ENCODE assay signal across 8 mouse cellular contexts in the genomic region with DNA sequence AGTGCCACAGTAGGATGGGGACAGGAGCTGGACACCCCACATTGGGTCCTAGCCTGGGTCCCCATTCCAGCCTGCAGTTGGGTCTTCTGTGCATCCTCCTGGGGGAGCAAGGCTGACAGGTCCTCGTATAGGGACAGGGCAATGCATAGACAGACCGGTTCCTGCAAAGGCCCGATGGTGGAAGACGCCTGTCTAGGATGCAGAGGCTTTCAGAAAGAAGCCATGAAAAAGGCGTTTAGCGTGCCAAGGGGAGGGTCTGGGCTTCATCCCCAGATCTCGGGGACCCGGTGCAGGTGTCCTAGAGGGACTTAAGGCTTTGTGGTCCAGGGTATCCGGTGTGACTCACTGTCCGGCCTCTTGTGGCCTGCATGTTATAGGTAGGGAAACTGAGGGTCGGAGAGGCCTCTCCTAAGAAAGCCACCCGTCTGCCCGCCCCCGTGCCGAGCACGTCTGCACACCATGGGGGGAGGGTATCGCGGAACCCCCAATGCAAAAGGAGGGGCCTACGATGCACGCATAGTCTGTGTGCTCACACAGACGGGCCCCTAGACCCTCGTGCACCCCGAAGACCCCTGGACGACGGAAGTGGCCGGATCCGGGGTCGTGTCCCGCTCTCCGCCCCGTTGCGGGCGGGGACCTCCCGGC. TPM values are rescaled to one million over a fixed set of nuclear protein-coding genes. Genes with fewer than 3 reads are reported as not detected.
DNase-seq lines count a peak whose midpoint lies in the region; ATAC-seq and TF ChIP-seq lines count a peak whose summit lies in the region.

No protein-coding gene starts in this region.

- H3K4me2 ChIP-seq in forebrain, embryonic 12.5 days = peak overlapping the region; percentile 84
- H3K4me2 ChIP-seq in limb, embryonic 12.5 days = peak overlapping the region; percentile 87

- peak; percentile 49 to 56 for DNase-seq in heart, adult 9 months (ENCODE audit: low spot score in 2 of 2)
- no peak for DNase-seq in heart, postnatal 25 days (ENCODE audit: low spot score)
- DNase-seq in urinary bladder, postnatal 36 days (ENCODE audit: low spot score in 2 of 2) = no peak
- DNase-seq in frontal cortex, adult 2 months (ENCODE audit: extremely low spot score in 1 of 2, low spot score in 1 of 2) = no peak

- H3K9ac ChIP-seq in forebrain, embryonic 12.5 days = peak overlapping the region; percentile 96
- peak overlapping the region; percentile 96 for H3K9ac ChIP-seq in limb, embryonic 12.5 days (replicated peaks)

- peak overlapping the region; percentile 98 for H3K27ac ChIP-seq in forebrain, embryonic 12.5 days
- H3K27ac ChIP-seq in limb, embryonic 12.5 days = peak overlapping the region; percentile 97; the same call in 1 of the 2 replicates
- H3K27ac ChIP-seq in small intestine, adult 2 months (ENCODE audit: insufficient read depth, low read depth, low read length) = peak overlapping the region; percentile 50; the same call in 1 of the 2 replicates

- H3K27me3 ChIP-seq in E14TG2a.4 (ENCODE audit: insufficient read depth, low read length) = peaks cover 3% of the 10 kb centered on the region; the same call in 1 of the 2 replicates
- H3K27me3 ChIP-seq in forebrain, embryonic 12.5 days = 0 out of 2 replicates have a peak, but pooled peaks cover under 1% of the 10 kb centered on the region
- H3K27me3 ChIP-seq in limb, embryonic 12.5 days = no peaks in the 10 kb centered on the region
- H3K27me3 ChIP-seq in small intestine, adult 2 months (ENCODE audit: control insufficient read depth, insufficient read depth, low read length) = no peaks in the 10 kb centered on the region

- TF ChIP-seq CTCF in E14TG2a.4 (conservative IDR thresholded peaks at IDR 0.05; ENCODE audit: low read length) = no peak
- no peak for TF ChIP-seq CTCF in small intestine, adult 2 months (IDR thresholded peaks at IDR 0.05; ENCODE audit: extremely low read depth, insufficient read length, insufficient replicate concordance, low read depth, low read length)

- peaks cover 85% of the 10 kb centered on the region for H3K4me1 ChIP-seq in E14TG2a.4 (replicated peaks; ENCODE audit: low read depth, low read length)
- peaks cover 43% of the 10 kb centered on the region for H3K4me1 ChIP-seq in forebrain, embryonic 12.5 days
- H3K4me1 ChIP-seq in limb, embryonic 12.5 days (replicated peaks) = peaks cover 43% of the 10 kb centered on the region
- peaks cover 34% of the 10 kb centered on the region for H3K4me1 ChIP-seq in small intestine, adult 2 months (ENCODE audit: control insufficient read depth, insufficient read depth, insufficient read length, low read length)

- intact Hi-C loops in heart, postnatal 25 days (cut with DNase I) = no loop called here

- TF ChIP-seq POLR2A in small intestine, adult 2 months (IDR thresholded peaks at IDR 0.05; ENCODE audit: low read depth, low read length) = no peak

- H3K9me3 ChIP-seq in E14TG2a.4 (ENCODE audit: low read length) = no peaks in the 10 kb centered on the region
- H3K9me3 ChIP-seq in forebrain, embryonic 12.5 days = no peaks in the 10 kb centered on the region
- H3K9me3 ChIP-seq in limb, embryonic 12.5 days = no peaks in the 10 kb centered on the region

- WGBS in forebrain, embryonic 12.5 days = 3% methylated on average over 34 of the region's 34 CpGs
- WGBS in limb, embryonic 12.5 days = 3% methylated on average over 34 of the region's 34 CpGs
- WGBS in small intestine, adult 2 months = 1% methylated on average over 34 of the region's 34 CpGs

- H3K36me3 ChIP-seq in E14TG2a.4 (ENCODE audit: insufficient read depth, low read length) = peaks cover 74% of the 10 kb centered on the region
- peaks cover 63% of the 10 kb centered on the region for H3K36me3 ChIP-seq in forebrain, embryonic 12.5 days (replicated peaks)
- peaks cover 73% of the 10 kb centered on the region for H3K36me3 ChIP-seq in limb, embryonic 12.5 days
- peaks cover 26% of the 10 kb centered on the region for H3K36me3 ChIP-seq in small intestine, adult 2 months (ENCODE audit: control insufficient read depth, insufficient read depth, low read length)

- H3K4me3 ChIP-seq in E14TG2a.4 (replicated peaks; ENCODE audit: low read length) = peak overlapping the region; percentile 93
- peak overlapping the region; percentile 84 for H3K4me3 ChIP-seq in forebrain, embryonic 12.5 days (replicated peaks)
- H3K4me3 ChIP-seq in limb, embryonic 12.5 days (replicated peaks) = peak overlapping the region; percentile 84
- peak overlapping the region; percentile 74 for H3K4me3 ChIP-seq in small intestine, adult 2 months (ENCODE audit: low read depth, low read length)

- no peak for ATAC-seq in forebrain, embryonic 12.5 days (ENCODE audit: low FRiP score)
- ATAC-seq in limb, embryonic 12.5 days (ENCODE audit: insufficient number of reproducible peaks, insufficient read depth, low FRiP score, low TSS enrichment, low read depth) = peak; percentile 14

RNA-seq across cellular contexts. Expression of gene Pik3r2, which starts 0.5 kb away (rescaled TPM):
- 10 to 100 TPM; 21.8 to 25.5 TPM for total RNA-seq in heart, postnatal 25 days (2021)
- 72.7 and 79.1 TPM in 2 replicates for polyA plus RNA-seq in forebrain, embryonic 12.5 days (2016; fragmentation: Nextera tagmentation; extraction: Ambion mirVana)
- 80.2 and 80.6 TPM in 2 replicates for polyA plus RNA-seq in limb, embryonic 12.5 days (2016; fragmentation: Nextera tagmentation; extraction: Ambion mirVana)
- polyA plus RNA-seq in small intestine, adult 2 months (2012; rRNA removed) = 129 and 414 TPM in 2 replicates
- 180 and 183 TPM in 2 replicates for polyA plus RNA-seq in frontal cortex, adult 2 months (2012; rRNA removed)

RNA-seq across cellular contexts. Expression of gene Mpv17l2, which starts 15.2 kb away (rescaled TPM):
- total RNA-seq in heart, postnatal 25 days (2021) = 10 to 100 TPM; 26.7 to 28.0 TPM
- 33.2 and 34.5 TPM in 2 replicates for polyA plus RNA-seq in forebrain, embryonic 12.5 days (2016; fragmentation: Nextera tagmentation; extraction: Ambion mirVana)
- polyA plus RNA-seq in limb, embryonic 12.5 days (2016; fragmentation: Nextera tagmentation; extraction: Ambion mirVana) = 25.8 and 29.0 TPM in 2 replicates
- polyA plus RNA-seq in small intestine, adult 2 months (2012; rRNA removed) = 190 and 222 TPM in 2 replicates
- polyA plus RNA-seq in frontal cortex, adult 2 months (2012; rRNA removed) = 47.6 and 60.6 TPM in 2 replicates

RNA-seq across cellular contexts. Expression of gene Rab3a, which starts 21.5 kb away (rescaled TPM):
- 10 to 100 TPM; 49.7 to 57.6 TPM for total RNA-seq in heart, postnatal 25 days (2021)
- 87.8 and 95.4 TPM in 2 replicates for polyA plus RNA-seq in forebrain, embryonic 12.5 days (2016; fragmentation: Nextera tagmentation; extraction: Ambion mirVana)
- 13.7 and 13.8 TPM in 2 replicates for polyA plus RNA-seq in limb, embryonic 12.5 days (2016; fragmentation: Nextera tagmentation; extraction: Ambion mirVana)
- polyA plus RNA-seq in small intestine, adult 2 months (2012; rRNA removed) = 14.9 and 26.3 TPM in 2 replicates
- 1,054 and 1,113 TPM in 2 replicates for polyA plus RNA-seq in frontal cortex, adult 2 months (2012; rRNA removed)

RNA-seq across cellular contexts. Expression of gene Mast3, which starts 28.9 kb away (rescaled TPM):
- 1 to 10 TPM; 5.2 to 6.3 TPM for total RNA-seq in heart, postnatal 25 days (2021)
- 14.5 and 16.8 TPM in 2 replicates for polyA plus RNA-seq in forebrain, embryonic 12.5 days (2016; fragmentation: Nextera tagmentation; extraction: Ambion mirVana)
- 13.2 and 14.5 TPM in 2 replicates for polyA plus RNA-seq in limb, embryonic 12.5 days (2016; fragmentation: Nextera tagmentation; extraction: Ambion mirVana)
- 63.9 and 71.9 TPM in 2 replicates for polyA plus RNA-seq in small intestine, adult 2 months (2012; rRNA removed)
- 178 and 202 TPM in 2 replicates for polyA plus RNA-seq in frontal cortex, adult 2 months (2012; rRNA removed)

RNA-seq across cellular contexts. Expression of gene Il12rb1, which starts 32.3 kb away (rescaled TPM):
- total RNA-seq in heart, postnatal 25 days (2021) = not detected
- not detected in 2 replicates for polyA plus RNA-seq in forebrain, embryonic 12.5 days (2016; fragmentation: Nextera tagmentation; extraction: Ambion mirVana)
- not detected in 2 replicates for polyA plus RNA-seq in limb, embryonic 12.5 days (2016; fragmentation: Nextera tagmentation; extraction: Ambion mirVana)
- 2.5 and 5.4 TPM in 2 replicates for polyA plus RNA-seq in small intestine, adult 2 months (2012; rRNA removed)
- polyA plus RNA-seq in frontal cortex, adult 2 months (2012; rRNA removed) = 0.48 and 0.71 TPM in 2 replicates

Comparison
In these comparisons a context has a peak if more than half of its experiments do, and no peak if none do; other contexts are left out.
1. DNase-seq: peak in heart, adult 9 months (2 of 2); none in heart, postnatal 25 days (single experiment), urinary bladder, postnatal 36 days (0 of 2) and frontal cortex, adult 2 months (0 of 2).
2. RNA of gene Rab3a, which starts 21.5 kb away (polyA plus RNA-seq): 1,054 to 1,113 TPM in frontal cortex, adult 2 months; 87.8 to 95.4 TPM in forebrain, embryonic 12.5 days, 14.9 to 26.3 TPM in small intestine, adult 2 months and 13.7 to 13.8 TPM in limb, embryonic 12.5 days; every median in the first group is over 10 times any median in the second.
3. Peak in every context shown above with its lines, with median percentiles within 50 percentile points of each other: H3K4me3 ChIP-seq and H3K27ac ChIP-seq.